Mouse (Mus musculus): ENCODE data around the gene Ccdc172. TPM values are rescaled to one million over a fixed set of nuclear protein-coding genes. Genes with fewer than 3 reads are reported as not detected.

Ccdc172 gene
- polyA plus RNA-seq, 1 experiment from 2014 or later, result not detected

- no peaks in the 10 kb centered on the region for H3K4me1 ChIP-seq (ENCODE audit: control insufficient read depth, insufficient read depth, low read length)
- no peak overlapping the region for H3K27ac ChIP-seq (replicated peaks; ENCODE audit: low read depth, low read length)
- H3K36me3 ChIP-seq (ENCODE audit: control insufficient read depth, insufficient read depth, low read length), result no peaks in the 10 kb centered on the region
- H3K4me3 ChIP-seq (ENCODE audit: low read depth, low read length), result no peak overlapping the region
- no peaks in the 10 kb centered on the region for H3K27me3 ChIP-seq (ENCODE audit: control insufficient read depth, insufficient read depth, low read length)
- no peak overlapping the region for H3K9ac ChIP-seq (ENCODE audit: low read length)
- 51% methylated on average over 4 of the region's 4 CpGs for WGBS
- no peaks in the 10 kb centered on the region for H3K9me3 ChIP-seq (ENCODE audit: control insufficient read depth, low read length)
- DNase-seq (ENCODE audit: low spot score) (no peak), ATAC-seq (ENCODE audit: insufficient number of reproducible peaks, low FRiP score, low TSS enrichment, low read depth) (no peak)
- H3K4me2 ChIP-seq (ENCODE audit: low read depth, severe bottlenecking), result no peak overlapping the region
These were observed 36.6 kb downstream of the Ccdc172 start for GRCm38 (mm10) chr19:58548367-58548766.

- H3K4me2 ChIP-seq (ENCODE audit: low read depth, severe bottlenecking), result no peak overlapping the region
- H3K4me1 ChIP-seq (ENCODE audit: control insufficient read depth, insufficient read depth, low read length), result no peaks in the 10 kb centered on the region
- no peak overlapping the region for H3K27ac ChIP-seq (replicated peaks; ENCODE audit: low read depth, low read length)
- no peaks in the 10 kb centered on the region for H3K9me3 ChIP-seq (ENCODE audit: control insufficient read depth, low read length)
- DNase-seq (ENCODE audit: low spot score), result no peak
- H3K27me3 ChIP-seq (ENCODE audit: control insufficient read depth, insufficient read depth, low read length), result no peaks in the 10 kb centered on the region
- no peak for ATAC-seq (ENCODE audit: insufficient number of reproducible peaks, low FRiP score, low TSS enrichment, low read depth)
- WGBS, result 59% methylated on average over 1 of the region's 1 CpGs
- H3K36me3 ChIP-seq (ENCODE audit: control insufficient read depth, insufficient read depth, low read length), result no peaks in the 10 kb centered on the region
- H3K9ac ChIP-seq (ENCODE audit: low read length), result no peak overlapping the region
- H3K4me3 ChIP-seq (ENCODE audit: low read depth, low read length), result no peak overlapping the region
These were observed 38.7 kb downstream of the Ccdc172 start for GRCm38 (mm10) chr19:58550489-58550888.

GRCm38 (mm10) chr19:58550916-58551315 is 39.1 kb downstream of the Ccdc172 start:
- DNase-seq (ENCODE audit: low spot score) (no peak), ATAC-seq (ENCODE audit: insufficient number of reproducible peaks, low FRiP score, low TSS enrichment, low read depth) (no peak)
- H3K9me3 ChIP-seq (ENCODE audit: control insufficient read depth, low read length), result no peaks in the 10 kb centered on the region
- 83% methylated on average over 3 of the region's 3 CpGs for WGBS
- no peak overlapping the region for H3K4me2 ChIP-seq (ENCODE audit: low read depth, severe bottlenecking)
- no peak overlapping the region for H3K27ac ChIP-seq (replicated peaks; ENCODE audit: low read depth, low read length)
- no peaks in the 10 kb centered on the region for H3K27me3 ChIP-seq (ENCODE audit: control insufficient read depth, insufficient read depth, low read length)
- H3K4me1 ChIP-seq (ENCODE audit: control insufficient read depth, insufficient read depth, low read length), result no peaks in the 10 kb centered on the region
- H3K4me3 ChIP-seq (ENCODE audit: low read depth, low read length), result no peak overlapping the region
- no peak overlapping the region for H3K9ac ChIP-seq (ENCODE audit: low read length)
- no peaks in the 10 kb centered on the region for H3K36me3 ChIP-seq (ENCODE audit: control insufficient read depth, insufficient read depth, low read length)

GRCm38 (mm10) chr19:58554974-58555373 is 43.2 kb downstream of the Ccdc172 start:
- Histone ChIP-seq H3K4me3 (ENCODE audit: low read depth, low read length) (no peak overlapping the region), H3K9ac (ENCODE audit: low read length) (no peak overlapping the region), H3K4me2 (ENCODE audit: low read depth, severe bottlenecking) (no peak overlapping the region), H3K36me3 (ENCODE audit: control insufficient read depth, insufficient read depth, low read length) (no peaks in the 10 kb centered on the region), H3K27ac (replicated peaks; ENCODE audit: low read depth, low read length) (no peak overlapping the region), H3K27me3 (ENCODE audit: control insufficient read depth, insufficient read depth, low read length) (no peaks in the 10 kb centered on the region), H3K4me1 (ENCODE audit: control insufficient read depth, insufficient read depth, low read length) (no peaks in the 10 kb centered on the region), H3K9me3 (ENCODE audit: control insufficient read depth, low read length) (no peaks in the 10 kb centered on the region)
- 84% methylated on average over 2 of the region's 2 CpGs for WGBS
- ATAC-seq (ENCODE audit: insufficient number of reproducible peaks, low FRiP score, low TSS enrichment, low read depth) (no peak), DNase-seq (ENCODE audit: low spot score) (no peak)

GRCm38 (mm10) chr19:58558352-58558751 is 46.6 kb downstream of the Ccdc172 start:
- no peak for ATAC-seq (ENCODE audit: insufficient number of reproducible peaks, low FRiP score, low TSS enrichment, low read depth)
- Histone ChIP-seq H3K9me3 (ENCODE audit: control insufficient read depth, low read length) (no peaks in the 10 kb centered on the region), H3K4me1 (ENCODE audit: control insufficient read depth, insufficient read depth, low read length) (no peaks in the 10 kb centered on the region), H3K27me3 (ENCODE audit: control insufficient read depth, insufficient read depth, low read length) (no peaks in the 10 kb centered on the region), H3K4me3 (ENCODE audit: low read depth, low read length) (no peak overlapping the region), H3K9ac (ENCODE audit: low read length) (no peak overlapping the region), H3K4me2 (ENCODE audit: low read depth, severe bottlenecking) (no peak overlapping the region), H3K27ac (replicated peaks; ENCODE audit: low read depth, low read length) (no peak overlapping the region), H3K36me3 (ENCODE audit: control insufficient read depth, insufficient read depth, low read length) (no peaks in the 10 kb centered on the region)
- 51% methylated on average over 5 of the region's 5 CpGs for WGBS
- peak; percentile 74 for DNase-seq (ENCODE audit: low spot score)

GRCm38 (mm10) chr19:58562301-58562815 is 50.6 kb downstream of the Ccdc172 start:
- Histone ChIP-seq H3K4me2 (ENCODE audit: low read depth, severe bottlenecking) (no peak overlapping the region), H3K9ac (ENCODE audit: low read length) (no peak overlapping the region), H3K27me3 (ENCODE audit: control insufficient read depth, insufficient read depth, low read length) (no peaks in the 10 kb centered on the region), H3K36me3 (ENCODE audit: control insufficient read depth, insufficient read depth, low read length) (no peaks in the 10 kb centered on the region), H3K9me3 (ENCODE audit: control insufficient read depth, low read length) (no peaks in the 10 kb centered on the region), H3K4me1 (ENCODE audit: control insufficient read depth, insufficient read depth, low read length) (no peaks in the 10 kb centered on the region), H3K27ac (replicated peaks; ENCODE audit: low read depth, low read length) (no peak overlapping the region), H3K4me3 (ENCODE audit: low read depth, low read length) (no peak overlapping the region)
- DNase-seq (ENCODE audit: low spot score) (no peak), ATAC-seq (ENCODE audit: insufficient number of reproducible peaks, low FRiP score, low TSS enrichment, low read depth) (no peak)
- 91% methylated on average over 7 of the region's 7 CpGs for WGBS

GRCm38 (mm10) chr19:58571566-58571965 is 59.8 kb downstream of the Ccdc172 start:
- Histone ChIP-seq H3K27me3 (ENCODE audit: control insufficient read depth, insufficient read depth, low read length) (no peaks in the 10 kb centered on the region), H3K36me3 (ENCODE audit: control insufficient read depth, insufficient read depth, low read length) (no peaks in the 10 kb centered on the region), H3K9me3 (ENCODE audit: control insufficient read depth, low read length) (no peaks in the 10 kb centered on the region), H3K4me1 (ENCODE audit: control insufficient read depth, insufficient read depth, low read length) (no peaks in the 10 kb centered on the region), H3K27ac (replicated peaks; ENCODE audit: low read depth, low read length) (no peak overlapping the region), H3K9ac (ENCODE audit: low read length) (no peak overlapping the region), H3K4me2 (ENCODE audit: low read depth, severe bottlenecking) (no peak overlapping the region), H3K4me3 (ENCODE audit: low read depth, low read length) (no peak overlapping the region)
- 78% methylated on average over 2 of the region's 2 CpGs for WGBS
- DNase-seq (ENCODE audit: low spot score) (no peak), ATAC-seq (ENCODE audit: insufficient number of reproducible peaks, low FRiP score, low TSS enrichment, low read depth) (no peak)

GRCm38 (mm10) chr19:58572429-58573071 is 60.8 kb downstream of the Ccdc172 start:
- DNase-seq (ENCODE audit: low spot score) (no peak), ATAC-seq (ENCODE audit: insufficient number of reproducible peaks, low FRiP score, low TSS enrichment, low read depth) (no peak)
- no peaks in the 10 kb centered on the region for H3K9me3 ChIP-seq (ENCODE audit: control insufficient read depth, low read length)
- no peak overlapping the region for H3K4me3 ChIP-seq (ENCODE audit: low read depth, low read length)
- H3K36me3 ChIP-seq (ENCODE audit: control insufficient read depth, insufficient read depth, low read length), result no peaks in the 10 kb centered on the region
- H3K4me2 ChIP-seq (ENCODE audit: low read depth, severe bottlenecking), result no peak overlapping the region
- 68% methylated on average over 11 of the region's 11 CpGs for WGBS
- no peak overlapping the region for H3K27ac ChIP-seq (replicated peaks; ENCODE audit: low read depth, low read length)
- no peaks in the 10 kb centered on the region for H3K27me3 ChIP-seq (ENCODE audit: control insufficient read depth, insufficient read depth, low read length)
- no peaks in the 10 kb centered on the region for H3K4me1 ChIP-seq (ENCODE audit: control insufficient read depth, insufficient read depth, low read length)
- H3K9ac ChIP-seq (ENCODE audit: low read length), result no peak overlapping the region

GRCm38 (mm10) chr19:58573072-58573438 is 61.3 kb downstream of the Ccdc172 start:
- H3K9ac ChIP-seq (ENCODE audit: low read length), result no peak overlapping the region
- no peak overlapping the region for H3K27ac ChIP-seq (replicated peaks; ENCODE audit: low read depth, low read length)
- no peaks in the 10 kb centered on the region for H3K4me1 ChIP-seq (ENCODE audit: control insufficient read depth, insufficient read depth, low read length)
- ATAC-seq (ENCODE audit: insufficient number of reproducible peaks, low FRiP score, low TSS enrichment, low read depth) (no peak), DNase-seq (ENCODE audit: low spot score) (no peak)
- no peaks in the 10 kb centered on the region for H3K36me3 ChIP-seq (ENCODE audit: control insufficient read depth, insufficient read depth, low read length)
- no peak overlapping the region for H3K4me2 ChIP-seq (ENCODE audit: low read depth, severe bottlenecking)
- WGBS, result 90% methylated on average over 3 of the region's 3 CpGs
- H3K9me3 ChIP-seq (ENCODE audit: control insufficient read depth, low read length), result no peaks in the 10 kb centered on the region
- H3K27me3 ChIP-seq (ENCODE audit: control insufficient read depth, insufficient read depth, low read length), result no peaks in the 10 kb centered on the region
- no peak overlapping the region for H3K4me3 ChIP-seq (ENCODE audit: low read depth, low read length)

Measured in limb, embryonic 11.5 days (tissue).